Mouse (Mus musculus): ENCODE data around the gene Gfm2.
A peak's percentile ranks its signal among the peaks of the same experiment; 100 is the strongest.

Gene Gfm2

DNA sequence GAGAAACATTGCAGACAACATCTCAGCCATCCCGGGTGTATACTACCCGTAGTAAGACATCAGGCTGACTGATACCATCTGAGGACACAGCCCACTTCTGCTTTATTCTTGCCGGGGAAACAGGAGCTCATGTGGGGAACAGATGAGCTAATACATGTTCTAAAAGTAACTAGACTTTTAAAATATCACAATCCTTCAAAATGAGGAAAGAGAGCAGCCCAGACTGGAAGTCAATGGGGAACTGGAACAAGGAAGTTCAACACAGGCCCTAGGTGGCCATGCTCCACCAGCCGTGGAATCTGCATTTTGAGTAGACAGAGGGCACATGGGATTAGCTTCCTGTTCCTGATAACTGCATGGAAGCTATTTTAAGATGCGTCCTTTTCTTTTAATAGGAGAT is 50.0 kb downstream of the Gfm2 start:
- DNase-seq (ENCODE audit: low read depth, low spot score): peak; percentile 56

- peak; percentile 37 for DNase-seq (ENCODE audit: low read depth, low spot score)
Observed at GRCm38 (mm10) chr13:97192649-97193048, 54.9 kb downstream of the Gfm2 start.

GRCm38 (mm10) chr13:97193420-97193819 is 55.7 kb downstream of the Gfm2 start:
- DNase-seq (ENCODE audit: low read depth, low spot score): peak; percentile 94

DNA sequence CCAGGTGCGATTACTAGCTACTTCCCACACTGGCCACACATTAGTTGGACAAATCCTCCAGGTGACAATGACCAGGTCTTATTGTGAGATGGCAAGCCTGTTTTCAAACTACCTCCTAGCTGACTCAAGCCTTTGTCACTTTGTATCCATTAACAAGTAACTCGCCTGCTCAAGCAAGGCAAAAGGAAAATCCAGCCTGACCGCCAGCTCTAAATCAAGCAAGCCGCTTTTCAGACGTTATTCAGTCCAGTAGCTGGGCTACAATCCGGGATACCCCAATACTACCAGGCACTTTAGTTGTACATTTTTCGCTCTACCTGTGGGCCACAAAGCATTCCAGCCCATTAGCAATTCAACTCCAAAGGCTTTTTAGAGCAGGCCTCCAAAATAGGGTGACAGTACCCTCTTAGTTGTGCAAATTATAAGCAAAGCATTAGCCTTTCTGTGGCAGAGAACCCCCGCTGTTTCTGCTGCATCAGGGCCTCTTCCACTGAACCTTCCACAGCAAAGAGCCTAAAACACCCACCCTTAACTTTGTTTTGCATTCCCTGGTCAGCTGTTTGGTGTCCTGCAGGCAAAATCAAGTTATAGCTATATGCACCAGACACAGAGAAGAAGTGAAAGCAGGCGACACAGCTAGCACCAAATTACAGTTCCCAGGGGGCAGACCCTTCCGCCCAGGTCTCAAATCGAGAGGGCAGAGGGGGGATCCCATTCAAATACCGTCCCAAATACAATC is 58.6 kb downstream of the Gfm2 start:
- DNase-seq (ENCODE audit: low read depth, low spot score): no peak

- no peak for DNase-seq (ENCODE audit: low read depth, low spot score)
Observed at GRCm38 (mm10) chr13:97196925-97197218, 59.1 kb downstream of the Gfm2 start.

GRCm38 (mm10) chr13:97197932-97198562 is 60.3 kb downstream of the Gfm2 start, which contains the start of gene Hexb:
Hexb (minus strand) TSS chr13:97198357.
- peak; percentile 92 for DNase-seq (ENCODE audit: low read depth, low spot score)

GRCm38 (mm10) chr13:97199123-97199522 is 61.4 kb downstream of the Gfm2 start:
- no peak for DNase-seq (ENCODE audit: low read depth, low spot score)

DNA sequence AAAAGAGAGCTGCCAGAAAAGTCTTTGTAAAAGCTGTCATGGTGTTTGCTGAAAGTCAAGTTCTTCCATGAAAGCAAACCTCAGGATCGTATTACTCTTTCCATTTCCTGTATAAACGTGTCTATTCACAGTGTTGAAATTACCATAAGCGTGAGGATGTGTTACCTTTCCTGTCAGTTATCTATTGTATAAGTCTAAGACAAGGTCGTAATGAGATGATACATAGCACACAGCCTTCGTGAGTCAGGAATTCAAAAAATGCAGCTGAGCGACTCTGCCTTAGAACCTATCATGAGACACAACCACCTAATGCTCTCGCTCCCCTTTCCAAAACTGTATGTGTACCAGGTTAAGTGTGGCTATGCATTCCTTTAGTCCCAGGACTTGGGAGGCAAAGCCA is 63.3 kb downstream of the Gfm2 start:
- DNase-seq (ENCODE audit: low read depth, low spot score): no peak

GRCm38 (mm10) chr13:97201896-97202295 is 64.2 kb downstream of the Gfm2 start:
- no peak for DNase-seq (ENCODE audit: low read depth, low spot score)

- DNase-seq (ENCODE audit: low read depth, low spot score): peak; percentile 94
Observed at GRCm38 (mm10) chr13:97205052-97205701, 67.4 kb downstream of the Gfm2 start.

- no peak for DNase-seq (ENCODE audit: low read depth, low spot score)
Observed at GRCm38 (mm10) chr13:97206046-97206445, 68.3 kb downstream of the Gfm2 start.

DNA sequence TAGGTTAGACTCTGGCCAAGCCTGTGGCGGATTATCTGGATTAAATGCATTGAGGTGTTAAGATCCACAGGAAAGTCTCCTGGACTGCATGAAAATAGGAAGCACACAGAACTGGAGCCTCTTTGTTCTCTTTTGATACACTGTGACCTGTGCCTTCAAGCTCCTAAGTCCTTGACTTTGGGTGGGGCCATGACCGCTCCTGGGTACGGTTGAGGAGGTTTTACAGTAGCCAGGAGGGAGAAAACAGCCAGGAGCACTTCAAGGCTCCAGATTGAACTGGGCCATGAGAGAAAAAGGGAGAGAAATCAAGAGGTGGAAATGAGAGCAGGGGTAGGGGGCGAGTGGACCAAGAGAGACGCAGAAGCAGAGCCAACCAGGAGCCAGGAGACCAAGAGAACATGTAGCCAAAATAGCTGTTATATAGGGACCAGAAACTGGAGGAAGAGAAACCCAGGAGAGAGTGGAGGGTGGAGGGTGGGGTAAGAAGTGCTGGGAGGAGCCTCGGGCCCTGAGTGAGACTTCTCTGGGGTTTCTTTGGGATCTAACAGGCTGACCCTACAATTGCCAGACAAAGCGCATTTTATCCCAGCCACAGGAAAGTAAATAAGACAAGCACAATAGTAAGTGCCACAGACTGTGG is 69.9 kb downstream of the Gfm2 start:
- no peak for DNase-seq (ENCODE audit: low read depth, low spot score)

DNA sequence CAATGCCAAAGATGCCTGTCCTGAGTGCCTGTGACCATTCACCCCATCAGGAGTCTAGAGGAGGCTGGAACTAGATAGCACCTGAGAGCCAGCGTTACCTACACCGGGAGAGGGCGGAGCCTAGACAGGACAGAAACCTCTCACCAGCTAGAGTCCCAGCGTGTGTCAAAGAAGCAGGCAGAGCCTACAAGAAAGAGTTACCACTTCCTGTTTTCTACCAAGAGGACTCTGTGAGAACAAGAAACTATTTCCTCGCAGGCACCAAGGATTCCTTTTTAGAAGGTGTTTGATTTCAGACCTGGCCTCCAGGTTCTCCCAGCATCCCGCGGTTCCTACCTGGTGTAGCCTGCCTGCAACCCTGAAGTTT is 70.4 kb downstream of the Gfm2 start:
- no peak for DNase-seq (ENCODE audit: low read depth, low spot score)

GRCm38 (mm10) chr13:97208500-97209010 is 70.8 kb downstream of the Gfm2 start:
- DNase-seq (ENCODE audit: low read depth, low spot score): no peak

DNA sequence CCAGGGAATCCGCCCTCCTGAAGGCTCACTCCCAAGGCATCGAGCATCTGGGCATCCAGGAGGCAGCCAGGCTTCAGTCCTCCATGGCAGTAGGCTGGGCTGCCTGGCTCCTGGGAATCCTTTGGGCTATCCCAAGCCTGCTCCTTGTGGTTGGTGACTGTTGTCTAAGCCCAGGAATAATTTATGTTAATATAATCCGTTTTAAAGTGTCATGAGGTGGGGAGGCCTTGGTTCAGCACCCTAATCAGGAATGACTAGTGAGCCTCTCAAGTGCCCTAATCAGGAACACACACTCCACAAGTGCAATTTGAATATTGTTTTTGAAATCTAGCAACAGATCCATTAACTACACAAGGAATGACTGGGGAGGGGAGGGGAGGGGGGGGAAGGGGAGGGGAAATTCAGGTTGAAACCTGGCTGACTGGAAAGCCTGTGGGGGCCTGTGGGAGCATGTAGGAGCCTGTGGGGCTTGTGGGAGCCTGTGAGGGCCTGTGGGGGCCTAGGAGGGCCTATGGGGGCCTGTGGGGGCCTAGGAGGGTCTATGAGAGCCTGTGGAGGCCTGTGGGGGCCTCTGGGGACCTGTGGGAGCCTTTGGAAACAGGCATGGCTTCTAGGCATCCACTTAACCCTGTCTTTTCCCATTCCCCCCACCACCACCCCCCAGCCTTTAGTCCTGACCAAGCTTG is 77.0 kb downstream of the Gfm2 start:
- DNase-seq (ENCODE audit: low read depth, low spot score): no peak

GRCm38 (mm10) chr13:97215563-97215962 is 77.8 kb downstream of the Gfm2 start:
- no peak for DNase-seq (ENCODE audit: low read depth, low spot score)

DNA sequence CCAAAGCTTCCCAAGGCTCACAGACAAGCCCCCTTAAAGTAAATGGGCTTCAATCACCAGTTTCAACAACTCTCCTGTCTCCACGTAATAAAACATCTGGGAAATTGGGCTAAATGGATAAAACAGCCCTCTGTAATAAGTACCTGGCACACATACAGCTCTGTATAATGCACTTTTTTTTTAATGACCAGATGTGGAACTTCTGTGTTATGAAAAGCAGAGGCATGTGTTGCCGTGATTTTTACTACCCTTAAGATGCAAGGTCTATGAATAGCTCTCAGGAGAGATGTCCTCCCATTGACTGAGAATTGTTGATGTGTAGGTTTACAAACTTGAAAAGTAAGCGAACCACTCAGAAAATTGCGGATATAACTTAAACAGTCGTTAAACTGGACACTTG is 78.5 kb downstream of the Gfm2 start:
- no peak for DNase-seq (ENCODE audit: low read depth, low spot score)

GRCm38 (mm10) chr13:97220022-97220421 is 82.3 kb downstream of the Gfm2 start:
- no peak for DNase-seq (ENCODE audit: low read depth, low spot score)

- DNase-seq (ENCODE audit: low read depth, low spot score): no peak
Observed at GRCm38 (mm10) chr13:97223856-97224255, 86.1 kb downstream of the Gfm2 start.

DNA sequence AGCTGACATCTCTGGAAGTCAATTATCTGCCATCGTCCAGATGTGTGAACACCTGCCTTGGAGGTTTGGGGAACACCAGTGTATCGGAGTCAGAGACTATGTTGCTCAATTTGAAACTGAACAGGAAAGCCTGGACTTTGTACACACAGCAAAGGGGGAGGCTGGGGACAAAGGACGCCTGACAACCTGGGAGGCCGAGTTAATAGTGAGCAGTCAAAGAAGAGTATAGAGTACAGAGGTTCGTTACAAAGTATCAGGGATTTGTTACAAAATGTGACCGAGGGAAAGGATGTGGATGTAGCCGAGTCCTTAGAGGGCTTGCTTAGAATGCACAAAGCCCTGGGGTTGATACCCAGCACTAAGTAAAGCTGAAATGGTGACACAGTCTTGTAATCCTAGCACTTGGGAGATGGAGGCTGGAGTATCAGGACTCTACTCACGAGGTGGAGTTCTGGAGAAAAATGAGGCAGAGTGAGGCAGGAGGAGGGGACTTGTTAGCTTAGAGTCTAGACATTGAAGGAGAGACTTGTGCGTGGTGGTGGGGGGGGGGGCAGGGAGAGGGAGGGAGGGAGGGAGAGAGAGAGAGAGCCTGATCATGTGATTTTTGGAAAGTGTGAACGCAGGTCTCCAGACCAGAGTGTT is 86.7 kb downstream of the Gfm2 start:
- no peak for DNase-seq (ENCODE audit: low read depth, low spot score)

- peak; percentile 39 for DNase-seq (ENCODE audit: low read depth, low spot score)
Observed at GRCm38 (mm10) chr13:97225130-97225529, 87.4 kb downstream of the Gfm2 start.

Measured in brain, adult 2 months (tissue).